Mouse (Mus musculus): Measurements from ENCODE around the gene Fam174b. TPM values are rescaled to one million over a fixed set of nuclear protein-coding genes. Genes with fewer than 3 reads are reported as not detected.

Gene Fam174b
- polyA plus RNA-seq, 1 experiment, result 0.03 TPM

DNA sequence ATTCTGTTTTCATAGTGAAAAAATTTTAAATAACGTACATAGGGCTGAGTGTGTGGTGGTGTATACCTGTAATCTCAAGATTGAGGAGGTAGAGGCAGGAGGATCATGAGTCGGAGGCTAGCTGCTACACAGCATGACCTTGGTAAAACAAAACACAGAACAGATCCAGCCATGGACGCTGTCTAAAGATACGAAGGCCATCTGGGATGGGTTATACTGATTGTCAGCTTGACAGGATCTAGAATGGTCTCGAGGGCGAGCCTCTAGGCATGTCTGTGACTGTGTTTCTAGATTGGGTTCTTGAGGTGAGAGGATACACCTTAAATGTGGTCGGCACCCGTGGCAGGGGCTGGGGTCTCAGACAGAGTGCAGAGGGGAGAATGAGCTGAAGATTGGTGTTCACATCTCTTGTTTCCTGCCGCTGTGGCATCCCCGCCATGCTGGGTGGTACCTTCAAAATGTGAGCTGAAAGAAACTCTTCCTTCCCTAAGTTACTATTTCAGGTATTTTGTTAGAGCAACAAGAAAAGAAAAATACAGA, 3.8 kb downstream of the Fam174b start:
- TF ChIP-seq GATA1 (IDR thresholded peaks at IDR 0.05; ENCODE audit: low read length), result no peak

DNA sequence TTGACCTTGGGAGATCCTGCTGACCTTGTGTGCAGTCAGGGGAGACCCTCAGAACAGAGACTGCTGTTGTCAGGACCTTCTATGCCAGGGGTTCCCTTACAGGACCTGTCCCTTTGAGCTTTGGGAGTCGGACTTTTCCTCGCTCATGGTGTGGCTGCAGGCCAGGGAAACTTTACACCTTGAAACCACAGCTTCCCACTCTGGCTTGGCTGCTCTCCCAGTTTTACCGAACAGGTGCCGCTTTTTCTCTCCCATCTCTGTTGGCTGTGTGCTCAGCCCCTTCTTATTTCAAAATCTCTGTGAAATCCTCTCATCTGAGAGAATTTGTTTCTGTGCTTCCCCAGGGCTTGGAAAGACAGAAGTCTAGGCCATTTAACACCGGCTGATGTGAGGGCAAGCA, 5.8 kb downstream of the Fam174b start:
- TF ChIP-seq GATA1 (IDR thresholded peaks at IDR 0.05; ENCODE audit: low read length), result no peak

DNA sequence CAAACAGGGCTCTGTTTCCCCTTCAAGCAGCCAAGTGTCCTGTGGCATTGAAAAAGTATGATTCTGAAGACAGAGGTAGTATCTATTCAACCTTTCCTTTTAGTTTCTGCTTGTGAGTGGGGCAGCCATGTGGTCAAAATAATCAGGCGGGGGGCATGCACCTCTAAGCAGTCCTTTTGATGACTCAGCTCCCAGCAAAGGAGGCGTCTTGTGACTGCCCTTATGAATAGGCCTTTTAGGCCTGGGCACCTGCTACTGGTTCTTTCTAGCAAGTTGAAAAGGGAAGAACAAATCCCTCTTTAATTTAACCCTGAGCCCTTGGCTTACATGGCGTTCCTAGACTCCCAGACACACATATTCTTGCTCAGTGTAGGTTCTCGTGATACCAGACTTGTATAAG, 6.7 kb downstream of the Fam174b start:
- no peak for TF ChIP-seq GATA1 (IDR thresholded peaks at IDR 0.05; ENCODE audit: low read length)

DNA sequence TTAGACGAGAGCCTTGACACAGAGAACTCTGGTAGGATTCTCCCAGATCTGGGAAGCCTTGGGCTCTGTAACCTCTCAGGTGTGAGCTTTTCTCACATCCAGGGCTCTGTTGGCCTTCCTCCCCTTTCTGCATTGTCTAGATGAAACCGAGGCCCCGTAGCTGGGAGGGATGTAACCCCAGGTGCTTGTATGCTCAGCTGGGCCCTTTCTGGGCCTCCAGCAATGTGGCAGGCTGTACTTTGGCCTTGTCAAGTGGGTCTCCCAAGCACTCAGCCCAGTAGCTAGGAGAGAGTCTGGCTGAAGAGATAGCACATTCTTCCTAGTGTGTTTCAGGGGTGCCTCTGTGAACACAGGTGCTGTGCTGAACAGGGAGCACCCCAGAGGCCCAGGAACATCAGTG, 7.4 kb downstream of the Fam174b start:
- TF ChIP-seq GATA1 (IDR thresholded peaks at IDR 0.05; ENCODE audit: low read length), result no peak

DNA sequence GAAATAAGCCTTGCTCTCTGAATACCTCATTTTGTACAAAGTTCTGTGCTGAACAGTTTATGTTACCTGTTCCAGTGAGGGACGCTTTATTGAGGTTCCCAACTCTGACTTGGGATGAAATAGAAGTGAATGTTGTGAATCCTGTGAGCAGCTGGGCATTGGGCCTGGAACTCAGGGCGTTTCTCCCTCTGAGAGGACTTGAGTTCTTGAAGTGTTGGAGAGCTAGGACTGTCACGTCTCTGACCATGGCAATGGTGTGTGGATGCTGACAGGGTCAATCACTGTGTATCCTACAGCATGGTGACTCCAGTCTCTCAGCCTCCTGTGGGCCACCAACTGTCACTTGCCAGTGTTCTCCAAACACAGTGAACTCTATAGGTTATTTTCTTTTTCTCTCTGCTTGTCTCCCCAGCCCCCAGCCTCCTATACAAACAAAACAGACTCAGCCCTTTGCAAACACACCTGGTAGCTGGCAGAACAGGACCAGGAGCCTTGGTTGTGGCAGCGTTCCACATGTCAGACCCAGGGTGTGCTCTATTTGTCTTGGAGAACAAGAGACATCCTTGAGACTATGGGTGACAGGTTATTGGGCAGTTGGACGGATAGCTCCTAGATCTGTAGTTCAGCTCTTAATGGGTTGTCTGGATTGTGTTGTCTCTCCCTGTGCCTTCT, 8.5 kb downstream of the Fam174b start:
- TF ChIP-seq GATA1 (IDR thresholded peaks at IDR 0.05; ENCODE audit: low read length), result no peak

DNA sequence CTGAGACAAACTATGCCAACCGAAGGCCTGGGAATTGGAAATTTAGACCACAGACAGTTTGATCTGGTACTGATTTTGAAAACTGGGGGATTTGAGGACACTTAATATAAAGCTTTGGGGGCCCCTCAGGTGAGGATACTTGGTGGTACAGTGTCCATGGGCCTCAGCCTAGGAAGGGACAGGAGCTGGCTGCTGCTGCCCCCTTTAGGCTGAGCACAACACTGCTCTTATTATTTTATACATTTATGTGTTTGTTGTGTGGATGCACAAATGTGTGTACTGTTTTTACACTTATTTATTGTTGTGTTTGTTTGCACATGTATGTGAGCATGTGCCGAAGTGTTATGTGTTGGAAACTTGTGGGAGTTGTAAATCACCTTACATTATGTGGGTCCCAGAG, 9.2 kb downstream of the Fam174b start:
- no peak for TF ChIP-seq GATA1 (IDR thresholded peaks at IDR 0.05; ENCODE audit: low read length)

DNA sequence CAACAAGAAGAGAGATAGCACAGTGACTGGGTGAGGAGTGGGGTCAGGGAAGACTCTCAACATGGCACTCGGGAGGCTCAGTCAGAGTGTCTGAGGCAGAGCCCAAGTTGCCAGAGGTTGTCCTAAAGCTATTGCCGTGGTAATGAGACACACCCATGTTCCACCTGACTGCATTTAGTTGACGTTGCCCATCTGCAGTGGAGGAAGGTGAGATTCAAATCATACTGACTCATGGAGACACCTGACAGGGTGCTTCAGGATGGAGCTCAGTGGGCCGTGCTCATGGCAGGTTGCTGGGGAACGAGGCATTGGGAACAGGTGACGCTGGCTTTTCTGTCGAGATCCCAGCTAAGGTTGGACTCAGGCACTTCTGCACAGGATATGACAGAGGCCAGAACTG, 9.9 kb downstream of the Fam174b start:
- no peak for TF ChIP-seq GATA1 (IDR thresholded peaks at IDR 0.05; ENCODE audit: low read length)

DNA sequence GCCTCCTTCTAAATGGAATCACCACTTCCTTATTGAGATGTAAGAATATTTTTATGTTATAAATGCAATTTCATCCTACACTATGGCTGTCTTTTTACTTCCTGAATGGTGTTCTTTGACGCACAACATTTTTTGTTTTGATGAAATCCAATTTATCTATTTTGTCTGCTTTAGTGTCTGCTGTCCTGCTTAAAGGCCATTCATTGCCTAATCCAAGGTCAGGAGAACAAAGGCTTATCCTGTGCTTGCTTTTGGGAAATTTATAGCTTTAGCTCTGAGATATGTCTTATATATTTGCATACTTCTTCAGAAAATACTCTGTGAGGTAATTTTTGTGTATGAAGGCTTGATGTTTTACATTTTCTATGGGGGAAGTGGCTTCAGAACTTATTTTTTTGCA, 13.5 kb downstream of the Fam174b start:
- no peak for TF ChIP-seq GATA1 (IDR thresholded peaks at IDR 0.05; ENCODE audit: low read length)

DNA sequence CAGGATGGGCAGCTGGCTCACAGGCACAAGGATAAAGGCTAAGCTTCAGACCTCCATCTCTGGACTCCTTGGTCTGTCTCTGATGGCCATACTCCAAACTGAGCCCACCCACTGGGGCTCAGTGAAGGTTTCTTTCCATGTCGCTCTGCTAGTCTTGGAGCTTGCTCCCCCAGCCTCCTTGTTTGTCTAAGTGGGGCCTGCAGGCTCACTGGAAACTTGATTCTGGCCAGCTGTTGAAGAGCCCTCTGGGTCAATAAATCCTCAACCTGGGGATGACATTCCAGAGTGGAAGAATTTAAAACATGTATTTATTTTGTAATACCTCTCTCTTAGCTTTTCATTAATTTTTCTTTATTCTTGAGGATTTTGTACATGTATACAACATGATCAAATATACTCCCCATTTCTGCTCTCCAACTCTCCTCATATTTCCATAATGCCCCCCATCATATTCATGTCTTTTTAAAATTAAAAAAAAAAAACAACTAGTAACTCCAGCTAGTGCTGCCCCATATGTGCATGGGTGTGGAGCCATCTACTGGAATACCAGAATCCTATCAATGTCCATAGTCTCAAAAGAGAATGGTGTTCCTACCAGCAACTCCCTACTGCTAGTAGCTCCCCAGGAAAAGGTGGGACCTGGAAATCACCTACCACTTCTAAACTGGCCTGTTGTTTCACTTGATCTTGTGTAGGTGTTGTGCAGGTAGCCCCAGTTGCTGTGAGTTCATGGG, 15.4 kb downstream of the Fam174b start:
- no peak for TF ChIP-seq GATA1 (IDR thresholded peaks at IDR 0.05; ENCODE audit: low read length)

DNA sequence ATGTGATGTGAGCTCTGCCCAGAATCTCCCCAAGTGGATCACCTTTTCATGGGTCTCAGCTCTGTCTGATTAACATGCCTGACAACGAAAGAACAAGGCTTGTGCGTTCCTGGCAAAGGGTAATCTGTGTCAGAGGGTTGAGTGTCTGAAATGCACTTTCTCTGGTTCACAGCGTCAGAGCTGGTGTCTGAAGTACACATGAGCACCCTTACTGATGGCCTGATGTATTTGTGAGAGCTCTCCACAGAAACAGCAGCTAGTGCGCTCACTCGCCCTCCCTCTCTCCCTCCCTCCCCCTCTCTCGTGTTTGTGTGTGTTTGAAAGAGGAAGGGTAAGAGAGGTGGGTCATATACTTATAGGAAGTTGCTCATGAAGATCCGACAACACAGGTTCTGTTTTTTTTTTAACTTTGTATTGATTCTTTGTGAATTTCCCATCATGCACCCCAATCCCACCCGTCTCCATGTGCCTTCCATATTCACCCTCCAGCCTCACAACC, 21.6 kb downstream of the Fam174b start:
- TF ChIP-seq GATA1 (IDR thresholded peaks at IDR 0.05; ENCODE audit: low read length), result no peak

DNA sequence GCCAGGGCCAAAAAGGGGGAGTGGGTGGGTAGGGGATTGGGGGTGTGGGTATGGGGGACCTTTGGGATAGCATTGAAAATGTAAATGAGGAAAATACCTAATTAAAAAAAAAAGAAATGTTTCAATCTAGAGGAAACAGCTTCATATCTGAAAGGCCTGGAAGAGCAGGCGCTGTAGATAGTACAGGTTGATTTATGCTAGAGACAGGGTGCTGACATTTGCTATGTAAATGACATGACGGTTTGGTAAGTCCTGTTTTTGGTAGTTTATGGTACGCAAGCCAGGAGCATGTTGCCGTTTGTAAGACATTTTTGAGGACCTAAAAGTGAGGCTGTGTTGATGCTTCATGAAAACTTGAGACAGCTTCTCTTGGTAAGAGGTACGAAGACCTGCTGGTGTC, 24.6 kb downstream of the Fam174b start:
- no peak for TF ChIP-seq GATA1 (IDR thresholded peaks at IDR 0.05; ENCODE audit: low read length)

DNA sequence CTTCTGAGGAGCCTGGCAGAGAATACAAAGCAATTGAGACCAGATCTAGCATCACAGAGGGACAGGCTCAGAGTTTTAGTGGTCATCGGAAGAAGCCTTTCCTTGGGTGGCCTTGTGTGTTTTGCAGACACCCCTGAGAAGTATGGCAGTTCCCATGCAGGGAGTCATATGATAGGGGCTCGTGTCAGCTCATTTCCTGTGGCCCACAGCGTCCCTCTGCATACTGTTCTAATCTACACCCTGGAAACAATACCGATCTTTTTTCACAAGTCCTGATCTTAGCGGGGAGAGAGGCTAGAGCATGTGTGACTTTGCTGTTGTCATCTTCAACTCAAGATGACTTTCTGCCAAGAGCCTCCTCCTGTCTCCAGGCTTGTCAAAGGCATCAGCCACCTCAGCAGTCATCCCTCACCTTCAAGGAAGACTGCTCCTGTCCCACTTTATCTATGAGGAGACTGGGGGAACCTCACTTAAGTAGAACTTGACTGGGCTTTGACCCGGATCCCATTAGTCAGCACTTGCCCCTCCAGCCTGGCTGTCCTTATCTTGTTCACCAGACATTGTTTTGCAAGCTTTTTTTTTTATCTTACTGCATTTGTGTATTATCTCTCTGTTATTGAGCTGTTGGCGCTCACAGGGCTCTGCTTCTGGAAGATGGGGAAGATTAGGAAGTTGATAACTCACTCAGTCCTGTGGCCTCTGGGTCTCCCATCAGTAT, 25.2 kb downstream of the Fam174b start:
- TF ChIP-seq GATA1 (IDR thresholded peaks at IDR 0.05; ENCODE audit: low read length), result peak; percentile 99

DNA sequence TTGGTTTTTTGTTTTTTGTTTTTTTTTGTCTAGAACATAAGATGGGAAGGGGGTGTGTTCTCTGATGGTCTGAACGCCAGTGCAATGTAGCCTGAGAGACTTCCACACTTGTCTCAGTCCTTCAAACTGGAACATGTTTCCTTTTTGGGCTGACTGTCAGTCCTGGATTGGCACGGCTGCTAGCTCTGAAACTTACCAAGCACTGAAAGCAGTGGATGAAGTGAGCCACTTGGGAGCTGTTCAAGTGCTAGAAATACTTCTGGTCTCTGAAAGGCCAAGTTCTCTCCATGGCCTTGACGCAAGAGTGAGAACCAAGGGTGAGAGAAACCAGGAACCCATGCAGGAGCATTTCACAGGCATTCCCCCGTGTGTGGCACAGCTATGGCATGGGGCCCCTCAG, 29.1 kb downstream of the Fam174b start:
- TF ChIP-seq GATA1 (IDR thresholded peaks at IDR 0.05; ENCODE audit: low read length), result no peak

DNA sequence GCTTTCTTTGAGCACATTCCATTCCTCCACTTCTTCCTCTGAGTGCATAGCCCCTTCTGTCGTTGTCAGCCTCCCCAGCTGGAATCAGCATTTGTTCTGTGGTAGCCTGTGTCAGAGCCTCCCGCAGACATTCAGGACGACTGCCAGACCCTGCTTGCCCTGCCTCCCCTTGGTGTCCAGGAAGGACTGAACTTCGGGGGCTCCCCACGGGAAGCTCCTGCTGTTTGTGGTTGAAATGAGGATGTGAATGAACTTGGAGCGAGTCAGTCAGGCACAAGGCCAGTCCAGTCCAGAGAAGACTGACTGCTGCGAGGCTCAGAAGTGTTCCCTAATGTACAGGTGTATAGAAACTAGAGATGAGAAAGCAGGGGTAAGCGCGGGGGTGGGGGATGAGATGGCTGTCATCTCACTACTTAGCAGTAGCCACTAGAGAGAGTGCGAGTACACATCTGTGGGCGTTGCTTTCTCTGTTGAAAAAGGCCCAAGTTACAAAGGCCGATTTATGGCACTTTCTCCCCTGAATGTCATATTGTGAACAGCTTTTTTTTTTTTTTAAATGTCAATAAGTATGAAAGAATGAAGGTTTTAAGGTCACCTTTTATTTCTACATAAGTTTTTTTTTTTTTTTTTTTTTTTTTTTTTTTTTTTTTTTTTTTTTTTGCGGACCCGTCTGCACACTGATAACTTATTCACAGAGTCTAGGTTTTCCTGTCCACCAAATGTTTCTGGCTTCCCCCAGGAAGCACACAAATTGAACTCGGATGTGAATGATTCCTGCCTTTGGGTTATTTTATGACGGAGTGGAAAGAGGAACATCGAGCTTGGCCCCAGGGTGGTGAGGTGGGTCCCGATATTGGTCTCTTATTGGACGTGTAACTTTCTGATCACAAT, 31.5 kb downstream of the Fam174b start:
- no peak for TF ChIP-seq GATA1 (IDR thresholded peaks at IDR 0.05; ENCODE audit: low read length)

DNA sequence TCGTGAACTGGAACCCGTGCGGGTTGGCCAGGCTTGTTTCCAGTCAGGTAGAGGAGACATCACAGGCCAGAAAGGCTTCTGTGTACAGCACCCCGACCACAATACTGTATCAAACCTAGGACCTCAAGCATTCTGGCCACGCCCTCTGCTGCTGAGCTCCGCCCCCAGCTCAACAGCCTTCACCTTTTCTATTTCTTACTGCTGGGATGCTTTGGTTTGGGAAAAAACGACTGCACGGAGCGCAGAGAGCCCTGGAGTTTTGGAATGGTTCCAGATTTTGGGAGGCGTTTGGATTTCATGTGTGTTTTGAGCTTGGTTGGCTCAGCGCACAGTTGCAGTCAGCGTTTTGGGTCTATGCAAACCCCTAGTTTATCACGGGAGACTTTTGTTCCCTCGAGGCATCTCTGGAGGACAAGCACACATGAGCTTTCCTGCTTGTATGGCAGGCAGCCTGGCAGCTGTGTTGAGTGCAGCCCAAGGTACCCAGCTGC, 32.2 kb downstream of the Fam174b start:
- TF ChIP-seq GATA1 (IDR thresholded peaks at IDR 0.05; ENCODE audit: low read length), result no peak
